Mouse (Mus musculus) heart, embryonic 14.5 days (tissue): Measurements from ENCODE around the gene Zfp599. TPM values are rescaled to one million over a fixed set of nuclear protein-coding genes. Genes with fewer than 3 reads are reported as not detected.

Experiments
- ATAC-seq: fragments of 200-750 bp; cut with Nextera tagmentation; 2 replicates; pipeline ENCODE4 v1.8.0; 2017; ENCODE audit warnings: low read depth, moderate TSS enrichment; ENCODE audit not compliant: insufficient number of reproducible peaks, insufficient read depth, low FRiP score
- H3K27ac ChIP-seq, 2 experiments: fragments of 200-500 bp in 1 of 2; fragments of 300-500 bp in 1 of 2; sonication (generic) in 1 of 2; replicated peaks in 1 of 2; 2 replicates each; pipeline ENCODE4 v1.5.1; 2012 to 2014; ENCODE audit warnings: low read depth in 2 of 2, low read length in 2 of 2, control low read depth in 1 of 2, mild to moderate bottlenecking in 1 of 2, mixed read lengths in 1 of 2; ENCODE audit not compliant: control insufficient read depth in 1 of 2, insufficient read depth in 1 of 2
- H3K27me3 ChIP-seq: fragments of 300-500 bp; sonication (generic); 2 replicates; pipeline ENCODE4 v1.6.1; 2014; ENCODE audit warnings: mild to moderate bottlenecking, low read length, control low read depth; ENCODE audit not compliant: control insufficient read depth, insufficient read depth
- H3K36me3 ChIP-seq: fragments of 300-500 bp; sonication (generic); 2 replicates; pipeline ENCODE4 v1.6.1; 2014; ENCODE audit warnings: mild to moderate bottlenecking, control low read depth, low read length, mixed read lengths; ENCODE audit not compliant: control insufficient read depth, insufficient read depth
- H3K4me1 ChIP-seq, 2 experiments: fragments of 200-500 bp in 1 of 2; fragments of 300-500 bp in 1 of 2; sonication (generic) in 1 of 2; 2 replicates each; pipeline ENCODE4 v1.6.1; 2012 to 2014; ENCODE audit warnings: low read length in 2 of 2, control low read depth in 1 of 2, mixed read lengths in 1 of 2; ENCODE audit not compliant: control insufficient read depth in 2 of 2, insufficient read depth in 2 of 2
- H3K4me2 ChIP-seq: fragments of 300-500 bp; sonication (generic); 2 replicates; pipeline ENCODE4 v1.6.1; 2014; ENCODE audit warnings: mild to moderate bottlenecking, low read length
- H3K4me3 ChIP-seq, 2 experiments: fragments of 200-500 bp in 1 of 2; fragments of 300-500 bp in 1 of 2; sonication (generic) in 1 of 2; 2 replicates each; pipeline ENCODE4 v1.5.1; 2012 to 2014; ENCODE audit warnings: low read length in 2 of 2, mild to moderate bottlenecking in 2 of 2, control low read depth in 1 of 2, low read depth in 1 of 2, moderate library complexity in 1 of 2; ENCODE audit not compliant: control insufficient read depth in 1 of 2, insufficient read depth in 1 of 2
- H3K9ac ChIP-seq: fragments of 300-500 bp; sonication (generic); 2 replicates; pipeline ENCODE4 v1.6.1; 2014; ENCODE audit warnings: mild to moderate bottlenecking, low read length
- H3K9me3 ChIP-seq: fragments of 300-500 bp; sonication (generic); 2 replicates; pipeline ENCODE4 v1.6.1; 2016; ENCODE audit warnings: low read length, control low read depth; ENCODE audit not compliant: control insufficient read depth
- WGBS: fragments of 180-500 bp; shearing (Covaris S2); extraction: QIAGEN DNeasy Blood & Tissue Kit; methylation state at CpG from one replicate; pipeline ENCODE4 v1.1.7; 2014; 5-methylcytosine and 5-hydroxymethylcytosine counted together
- polyA plus RNA-seq: library from polyadenylated mRNA; unstranded; fragments of >200 nt; fragmentation: Nextera tagmentation; extraction: Ambion mirVana; gene quantifications from 2 replicates; pipeline ENCODE4 v1.2.1, GENCODE M21; 2014

The Zfp599 gene
- polyA plus RNA-seq, 1 experiment from 2014 or later, result 4.9 TPM

- Histone ChIP-seq H3K27me3 (no peaks in the 10 kb centered on the region), H3K27ac (no peak overlapping the region), H3K4me2 (no peak overlapping the region), H3K9ac (no peak overlapping the region), H3K4me3 (no peak overlapping the region), H3K9me3 (no peaks in the 10 kb centered on the region), H3K36me3 (0 out of 2 replicates have a peak, but pooled peaks cover 5% of the 10 kb centered on the region), H3K4me1 (no peaks in the 10 kb centered on the region)
- WGBS, result 81% methylated on average over 10 of the region's 10 CpGs
- no peak for ATAC-seq
Measured at GRCm38 (mm10) chr9:22262611-22263010, 2.9 kb upstream of the Zfp599 start.

- ATAC-seq, result no peak
- Histone ChIP-seq H3K27me3 (no peaks in the 10 kb centered on the region), H3K9me3 (no peaks in the 10 kb centered on the region), H3K9ac (no peak overlapping the region), H3K36me3 (peaks cover 15% of the 10 kb centered on the region), H3K4me1 (no peaks in the 10 kb centered on the region), H3K27ac (no peak overlapping the region), H3K4me2 (no peak overlapping the region), H3K4me3 (no peak overlapping the region)
- WGBS, result 67% methylated on average over 1 of the region's 1 CpGs
Measured at GRCm38 (mm10) chr9:22261594-22261993, 1.9 kb upstream of the Zfp599 start.

GRCm38 (mm10) chr9:22260092-22260422 is 362 bp upstream of the Zfp599 start:
- Histone ChIP-seq H3K4me3 (peak overlapping the region; percentile 80 to 98; a peak in 3 of 4 replicates), H3K9me3 (peaks cover 7% of the 10 kb centered on the region), H3K27ac (no peak overlapping the region), H3K36me3 (peaks cover 30% of the 10 kb centered on the region), H3K4me2 (peak overlapping the region; percentile 79), H3K27me3 (no peaks in the 10 kb centered on the region), H3K9ac (peak overlapping the region; percentile 92), H3K4me1 (no peaks in the 10 kb centered on the region)
- 28% methylated on average over 3 of the region's 3 CpGs for WGBS
- ATAC-seq, result no peak

- H3K36me3 ChIP-seq, result peaks cover 40% of the 10 kb centered on the region
- peak overlapping the region in 1 of 2 experiments; percentile 72; a peak in 3 of 4 replicates for H3K27ac ChIP-seq
- H3K4me2 ChIP-seq, result peak overlapping the region; percentile 79
- H3K4me3 ChIP-seq, result peak overlapping the region; percentile 80 to 98; a peak in 3 of 4 replicates
- H3K9ac ChIP-seq, result peak overlapping the region; percentile 92
- peaks cover 7% of the 10 kb centered on the region for H3K9me3 ChIP-seq
- ATAC-seq, result no peak
- no peaks in the 10 kb centered on the region for H3K27me3 ChIP-seq
- no peaks in the 10 kb centered on the region for H3K4me1 ChIP-seq
- 79% methylated on average over 8 of the region's 8 CpGs for WGBS
Measured at GRCm38 (mm10) chr9:22258784-22259183, 911 bp downstream of the Zfp599 start.

- no peak for ATAC-seq
- Histone ChIP-seq H3K36me3 (peaks cover 60% of the 10 kb centered on the region), H3K4me1 (no peaks in the 10 kb centered on the region), H3K27me3 (no peaks in the 10 kb centered on the region), H3K4me3 (no peak overlapping the region), H3K4me2 (no peak overlapping the region), H3K9me3 (peaks cover 13% of the 10 kb centered on the region), H3K9ac (no peak overlapping the region), H3K27ac (no peak overlapping the region)
- 91% methylated on average over 4 of the region's 4 CpGs for WGBS
Measured at GRCm38 (mm10) chr9:22256579-22256978, 3.1 kb downstream of the Zfp599 start.

GRCm38 (mm10) chr9:22244242-22244641 is 15.5 kb downstream of the Zfp599 start:
- H3K9me3 ChIP-seq, result peaks cover 29% of the 10 kb centered on the region
- H3K4me2 ChIP-seq, result no peak overlapping the region
- no peaks in the 10 kb centered on the region for H3K27me3 ChIP-seq
- peaks cover 76% of the 10 kb centered on the region for H3K36me3 ChIP-seq
- H3K9ac ChIP-seq, result no peak overlapping the region
- WGBS, result 95% methylated on average over 2 of the region's 2 CpGs
- H3K4me3 ChIP-seq, result no peak overlapping the region
- H3K27ac ChIP-seq, result no peak overlapping the region
- no peaks in the 10 kb centered on the region for H3K4me1 ChIP-seq
- no peak for ATAC-seq

GRCm38 (mm10) chr9:22240001-22240400 is 19.7 kb downstream of the Zfp599 start:
- Histone ChIP-seq H3K4me2 (no peak overlapping the region), H3K4me1 (no peaks in the 10 kb centered on the region), H3K27me3 (no peaks in the 10 kb centered on the region), H3K36me3 (peaks cover 92% of the 10 kb centered on the region), H3K4me3 (no peak overlapping the region), H3K9me3 (peaks cover 11% of the 10 kb centered on the region), H3K9ac (no peak overlapping the region), H3K27ac (no peak overlapping the region)
- no peak for ATAC-seq
- 92% methylated on average over 4 of the region's 4 CpGs for WGBS

GRCm38 (mm10) chr9:22230556-22230955 is 29.1 kb downstream of the Zfp599 start:
- Histone ChIP-seq H3K4me1 (peaks cover 2 to 21% of the 10 kb centered on the region in 2 experiments; a peak in 3 of 4 replicates), H3K4me2 (no peak overlapping the region), H3K27me3 (no peaks in the 10 kb centered on the region), H3K4me3 (no peak overlapping the region), H3K36me3 (peaks cover 12% of the 10 kb centered on the region; the same call in 1 of the 2 replicates), H3K9ac (no peak overlapping the region), H3K27ac (no peak overlapping the region), H3K9me3 (no peaks in the 10 kb centered on the region)
- no peak for ATAC-seq
